Mouse (Mus musculus): ENCODE results near the gene Iba57. TPM values are rescaled to one million over a fixed set of nuclear protein-coding genes. Genes with fewer than 3 reads are reported as not detected.

Iba57 gene
- polyA plus RNA-seq, 1 experiment from 2014 or later, result 7.3 TPM

- no peak overlapping the region for H3K27ac ChIP-seq
- ATAC-seq (replicated peaks; ENCODE audit: insufficient number of reproducible peaks, insufficient read depth, low FRiP score, low read depth), result no peak
- no peak overlapping the region for H3K4me3 ChIP-seq
- peaks cover 23% of the 10 kb centered on the region for H3K4me1 ChIP-seq (replicated peaks)
- H3K9ac ChIP-seq, result no peak overlapping the region
- no peak overlapping the region for H3K4me2 ChIP-seq
- 71% methylated on average over 18 of the region's 18 CpGs for WGBS
- peaks cover 32% of the 10 kb centered on the region for H3K27me3 ChIP-seq
- H3K9me3 ChIP-seq (replicated peaks), result no peaks in the 10 kb centered on the region
- peaks cover 34% of the 10 kb centered on the region; the same call in 1 of the 2 replicates for H3K36me3 ChIP-seq
These were observed 32.1 kb downstream of the Iba57 start for GRCm38 (mm10) chr11:59131348-59131919.

- WGBS, result 73% methylated on average over 9 of the region's 9 CpGs
- Histone ChIP-seq H3K4me2 (no peak overlapping the region), H3K4me3 (no peak overlapping the region), H3K36me3 (peaks cover 41% of the 10 kb centered on the region), H3K9ac (no peak overlapping the region), H3K9me3 (replicated peaks) (no peaks in the 10 kb centered on the region), H3K27me3 (peaks cover 26% of the 10 kb centered on the region), H3K4me1 (replicated peaks) (peaks cover 16% of the 10 kb centered on the region), H3K27ac (no peak overlapping the region)
- ATAC-seq (replicated peaks; ENCODE audit: insufficient number of reproducible peaks, insufficient read depth, low FRiP score, low read depth), result no peak
These were observed 32.8 kb downstream of the Iba57 start for GRCm38 (mm10) chr11:59130782-59131181.

GRCm38 (mm10) chr11:59105945-59106344, 57.6 kb downstream of the Iba57 start:
- no peak for ATAC-seq (replicated peaks; ENCODE audit: insufficient number of reproducible peaks, insufficient read depth, low FRiP score, low read depth)
- no peak overlapping the region for H3K4me2 ChIP-seq
- H3K4me1 ChIP-seq (replicated peaks), result no peaks in the 10 kb centered on the region
- H3K27ac ChIP-seq, result no peak overlapping the region
- peaks cover 71% of the 10 kb centered on the region for H3K36me3 ChIP-seq
- no peak overlapping the region for H3K4me3 ChIP-seq
- no peaks in the 10 kb centered on the region for H3K9me3 ChIP-seq (replicated peaks)
- whole genome bisulfite sequencing, result 94% methylated on average over 5 of the region's 5 CpGs
- H3K9ac ChIP-seq, result no peak overlapping the region
- no peaks in the 10 kb centered on the region for H3K27me3 ChIP-seq

Other genes starting within 250 kb of the Iba57 start
- gene Btnl10, start 245.8 kb downstream of the Iba57 start, polyA plus RNA-seq (2015; fragmentation: Nextera tagmentation; extraction: Ambion mirVana), result 0.16 TPM in 1 of 2 replicates, not detected in the other
- 170 and 210 TPM in 2 replicates for gene Rnf187, start 224.8 kb downstream of the Iba57 start, polyA plus RNA-seq (2015; fragmentation: Nextera tagmentation; extraction: Ambion mirVana)
- gene Hist3h2ba, start 214.8 kb downstream of the Iba57 start, polyA plus RNA-seq (2015; fragmentation: Nextera tagmentation; extraction: Ambion mirVana), result 18.0 and 18.3 TPM in 2 replicates
- gene Hist3h2a, start 209.1 kb downstream of the Iba57 start, polyA plus RNA-seq (2015; fragmentation: Nextera tagmentation; extraction: Ambion mirVana), result 30.4 and 34.7 TPM in 2 replicates
- gene Trim17, start 209.1 kb downstream of the Iba57 start, polyA plus RNA-seq (2015; fragmentation: Nextera tagmentation; extraction: Ambion mirVana), result 0.27 and 0.57 TPM in 2 replicates
- gene Trim11, start 185.6 kb downstream of the Iba57 start, polyA plus RNA-seq (2015; fragmentation: Nextera tagmentation; extraction: Ambion mirVana), result 26.9 and 34.6 TPM in 2 replicates
- 64.8 and 65.2 TPM in 2 replicates for gene Obscn, start 27.3 kb downstream of the Iba57 start, polyA plus RNA-seq (2015; fragmentation: Nextera tagmentation; extraction: Ambion mirVana)
- gene Gjc2, start 19.5 kb upstream of the Iba57 start, polyA plus RNA-seq (2015; fragmentation: Nextera tagmentation; extraction: Ambion mirVana), result 0.77 TPM in 2 replicates
- 109 and 125 TPM in 2 replicates for gene Guk1, start 28.5 kb upstream of the Iba57 start, polyA plus RNA-seq (2015; fragmentation: Nextera tagmentation; extraction: Ambion mirVana)
- 99.8 and 114 TPM in 2 replicates for gene Mrpl55, start 38.7 kb upstream of the Iba57 start, polyA plus RNA-seq (2015; fragmentation: Nextera tagmentation; extraction: Ambion mirVana)
- gene 2310033P09Rik, start 44.6 kb upstream of the Iba57 start, polyA plus RNA-seq (2015; fragmentation: Nextera tagmentation; extraction: Ambion mirVana), result 17.7 and 18.4 TPM in 2 replicates
- gene Arf1, start 64.5 kb upstream of the Iba57 start, polyA plus RNA-seq (2015; fragmentation: Nextera tagmentation; extraction: Ambion mirVana), result 528 and 586 TPM in 2 replicates
- not detected in 2 replicates for gene Wnt3a, start 127.0 kb upstream of the Iba57 start, polyA plus RNA-seq (2015; fragmentation: Nextera tagmentation; extraction: Ambion mirVana)
- 2.3 and 4.2 TPM in 2 replicates for gene Wnt9a, start 143.2 kb upstream of the Iba57 start, polyA plus RNA-seq (2015; fragmentation: Nextera tagmentation; extraction: Ambion mirVana)
- not detected in 2 replicates for gene Prss38, start 211.9 kb upstream of the Iba57 start, polyA plus RNA-seq (2015; fragmentation: Nextera tagmentation; extraction: Ambion mirVana)

All from heart, embryonic 15.5 days (tissue).